Mouse (Mus musculus) gastrocnemius, postnatal 10 days (tissue): ENCODE data around the gene Hmgb2. TPM values are rescaled to one million over a fixed set of nuclear protein-coding genes. Genes with fewer than 3 reads are reported as not detected.
"Not testable (repeated sequence)": the region's sequence is repeated elsewhere in the genome, so short reads cannot be mapped to it uniquely, and the experiment has no call there.

Experiments
- DNase-seq: peaks from one replicate; pipeline ENCODE4 v3.0.0; 2021; ENCODE audit warnings: mixed read lengths
- total RNA-seq, 2 experiments: library from RNA; stranded (reverse); gene quantifications; 2 replicates each; pipeline ENCODE4 v1.2.3; 2021

Hmgb2 gene
- total RNA-seq, 2 experiments from 2014 or later = 47.8 to 57.6 TPM

GRCm38 (mm10) chr8:57510791-57511315, 854 bp upstream of the Hmgb2 start:
- DNase-seq = no peak

- peak; percentile 52 for DNase-seq
Observed at GRCm38 (mm10) chr8:57512141-57513056, 692 bp downstream of the Hmgb2 start.

- not testable (repeated sequence) for DNase-seq
Observed at GRCm38 (mm10) chr8:57513178-57513661, 1.5 kb downstream of the Hmgb2 start.

GRCm38 (mm10) chr8:57516685-57517084, 5.0 kb downstream of the Hmgb2 start:
- not testable (repeated sequence) for DNase-seq

GRCm38 (mm10) chr8:57517723-57518122, 6.0 kb downstream of the Hmgb2 start:
- DNase-seq = no peak

GRCm38 (mm10) chr8:57520186-57520786, 8.6 kb downstream of the Hmgb2 start:
- no peak for DNase-seq

- no peak for DNase-seq
Observed at GRCm38 (mm10) chr8:57528036-57528435, 16.3 kb downstream of the Hmgb2 start.

- DNase-seq = no peak
Observed at GRCm38 (mm10) chr8:57530238-57530637, 18.5 kb downstream of the Hmgb2 start.

- peak; percentile 79 for DNase-seq
Observed at GRCm38 (mm10) chr8:57530666-57531349, 19.1 kb downstream of the Hmgb2 start.

- DNase-seq = no peak
Observed at GRCm38 (mm10) chr8:57532223-57532622, 20.5 kb downstream of the Hmgb2 start.

GRCm38 (mm10) chr8:57533106-57533505, 21.4 kb downstream of the Hmgb2 start:
- no peak for DNase-seq

GRCm38 (mm10) chr8:57534495-57534894, 22.8 kb downstream of the Hmgb2 start:
- DNase-seq = no peak

GRCm38 (mm10) chr8:57536167-57536566, 24.5 kb downstream of the Hmgb2 start:
- DNase-seq = no peak

- DNase-seq = no peak
Observed at GRCm38 (mm10) chr8:57538601-57539000, 26.9 kb downstream of the Hmgb2 start.

- peak; percentile 77 for DNase-seq
Observed at GRCm38 (mm10) chr8:57540110-57540838, 28.6 kb downstream of the Hmgb2 start.

- DNase-seq = no peak
Observed at GRCm38 (mm10) chr8:57540951-57541350, 29.2 kb downstream of the Hmgb2 start.

- no peak for DNase-seq
Observed at GRCm38 (mm10) chr8:57541405-57541804, 29.7 kb downstream of the Hmgb2 start.

- no peak for DNase-seq
Observed at GRCm38 (mm10) chr8:57546401-57546800, 34.7 kb downstream of the Hmgb2 start.

- DNase-seq = no peak
Observed at GRCm38 (mm10) chr8:57546834-57547233, 35.1 kb downstream of the Hmgb2 start.

- no peak for DNase-seq
Observed at GRCm38 (mm10) chr8:57547581-57547980, 35.9 kb downstream of the Hmgb2 start.

GRCm38 (mm10) chr8:57552102-57553032, 40.7 kb downstream of the Hmgb2 start:
- DNase-seq = no peak
